Mouse (Mus musculus): ENCODE data around the gene Atp1a1. TPM values are rescaled to one million over a fixed set of nuclear protein-coding genes. Genes with fewer than 3 reads are reported as not detected.

Gene Atp1a1
- polyA plus RNA-seq, 1 experiment from 2014 or later = 132 TPM

DNA sequence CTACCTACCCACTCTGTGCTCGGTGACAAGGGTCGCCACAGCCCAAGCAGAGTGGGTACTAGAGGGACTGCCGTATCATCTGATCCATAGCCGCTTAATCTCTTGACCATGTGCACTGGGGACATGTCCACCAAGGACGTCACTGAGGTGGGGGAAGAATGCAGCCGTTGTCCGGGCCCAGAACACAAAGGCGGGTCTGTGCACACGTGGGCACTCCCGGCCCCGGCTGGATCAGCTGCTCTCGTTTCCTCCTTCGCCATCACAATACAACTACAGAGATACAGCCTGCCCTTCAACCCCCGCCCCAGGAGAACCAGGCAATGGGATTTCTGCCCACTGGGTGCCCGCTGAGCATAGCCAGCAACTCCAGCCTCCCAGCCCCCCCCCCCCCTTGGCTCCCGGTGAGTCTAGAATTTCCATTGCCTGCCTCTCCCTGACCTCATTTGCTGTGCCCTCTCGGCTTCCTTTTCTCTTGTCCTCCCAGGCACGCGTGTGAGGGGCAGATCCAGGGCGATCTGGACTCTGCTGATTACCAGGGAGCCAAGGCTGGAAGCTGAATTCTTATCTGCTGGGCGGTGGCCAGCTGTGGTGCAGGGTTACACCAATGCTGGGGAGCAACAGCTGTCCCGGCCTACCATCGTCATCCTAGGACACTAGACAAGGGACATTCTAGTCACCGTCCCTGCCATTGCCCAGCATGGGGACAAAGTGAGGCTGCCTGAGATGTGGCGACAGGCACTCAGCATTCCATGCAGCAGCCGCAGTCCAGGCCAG, 52.8 kb downstream of the Atp1a1 start:
- DNase-seq (ENCODE audit: low spot score) = peak; percentile 70
- 64% methylated on average over 24 of the region's 26 CpGs for WGBS

GRCm38 (mm10) chr3:101549749-101550148, 54.7 kb downstream of the Atp1a1 start:
- TF ChIP-seq CTCF (IDR thresholded peaks at IDR 0.05; ENCODE audit: low read depth) (no peak), EP300 (optimal IDR thresholded peaks at IDR 0.05) (no peak)
- 72% methylated on average over 5 of the region's 5 CpGs for WGBS
- Histone ChIP-seq H3K27me3 (ENCODE audit: control insufficient read depth, insufficient read depth, low read length) (no peaks in the 10 kb centered on the region), H3K9me3 (ENCODE audit: control insufficient read depth, low read length) (no peaks in the 10 kb centered on the region), H3K27ac (replicated peaks) (no peak overlapping the region), H3K36me3 (ENCODE audit: control insufficient read depth, insufficient read depth, low read length) (no peaks in the 10 kb centered on the region), H3K4me1 (replicated peaks; ENCODE audit: control insufficient read depth, insufficient read depth) (no peaks in the 10 kb centered on the region), H3K9ac (ENCODE audit: low read length) (no peak overlapping the region), H3K4me2 (replicated peaks; ENCODE audit: low read depth) (no peak overlapping the region), H3K4me3 (ENCODE audit: low read depth, low read length) (no peak overlapping the region)
- ATAC-seq (ENCODE audit: low FRiP score, low TSS enrichment) (no peak), DNase-seq (ENCODE audit: low spot score) (no peak)

More for the DNA sequence above, 52.8 kb downstream of the Atp1a1 start:
- peak; percentile 77 for ATAC-seq (ENCODE audit: low FRiP score, low TSS enrichment)
- H3K9ac ChIP-seq (ENCODE audit: low read length) = no peak overlapping the region
- no peaks in the 10 kb centered on the region for H3K9me3 ChIP-seq (ENCODE audit: control insufficient read depth, low read length)
- H3K36me3 ChIP-seq (ENCODE audit: control insufficient read depth, insufficient read depth, low read length) = no peaks in the 10 kb centered on the region
- no peak for TF ChIP-seq EP300 (optimal IDR thresholded peaks at IDR 0.05)
- no peak for TF ChIP-seq CTCF (IDR thresholded peaks at IDR 0.05; ENCODE audit: low read depth)
- H3K4me2 ChIP-seq (replicated peaks; ENCODE audit: low read depth) = no peak overlapping the region
- H3K4me1 ChIP-seq (replicated peaks; ENCODE audit: control insufficient read depth, insufficient read depth) = no peaks in the 10 kb centered on the region
- no peak overlapping the region for H3K4me3 ChIP-seq (ENCODE audit: low read depth, low read length)
- no peaks in the 10 kb centered on the region for H3K27me3 ChIP-seq (ENCODE audit: control insufficient read depth, insufficient read depth, low read length)
- H3K27ac ChIP-seq (replicated peaks) = no peak overlapping the region

DNA sequence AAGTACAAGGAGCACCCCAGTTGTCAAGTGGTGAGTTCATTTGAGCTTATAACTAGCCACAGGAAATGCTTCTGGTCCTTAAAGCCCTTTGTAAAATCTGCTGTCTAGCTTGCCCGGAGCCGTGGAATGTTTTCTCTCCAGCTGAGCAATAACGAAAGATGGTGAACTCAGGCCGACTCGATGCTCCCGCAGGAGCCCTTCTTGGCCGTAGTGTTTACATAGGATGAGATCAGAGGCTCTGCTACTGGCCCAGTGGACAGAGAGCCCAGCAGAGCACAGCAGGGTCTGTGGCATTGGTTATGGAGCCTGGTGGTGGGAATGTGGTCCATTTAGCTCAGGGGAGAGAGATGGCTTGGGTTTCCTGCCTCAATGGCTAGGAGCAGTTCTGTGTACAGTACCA, 60.4 kb downstream of the Atp1a1 start:
- Histone ChIP-seq H3K9ac (ENCODE audit: low read length) (no peak overlapping the region), H3K4me3 (ENCODE audit: low read depth, low read length) (no peak overlapping the region), H3K27ac (replicated peaks) (no peak overlapping the region), H3K4me1 (replicated peaks; ENCODE audit: control insufficient read depth, insufficient read depth) (no peaks in the 10 kb centered on the region), H3K36me3 (ENCODE audit: control insufficient read depth, insufficient read depth, low read length) (no peaks in the 10 kb centered on the region), H3K27me3 (ENCODE audit: control insufficient read depth, insufficient read depth, low read length) (no peaks in the 10 kb centered on the region), H3K4me2 (replicated peaks; ENCODE audit: low read depth) (no peak overlapping the region), H3K9me3 (ENCODE audit: control insufficient read depth, low read length) (no peaks in the 10 kb centered on the region)
- no peak for DNase-seq (ENCODE audit: low spot score)
- 13% methylated on average over 7 of the region's 7 CpGs for WGBS
- peak; percentile 48; the same call in 1 of the 2 replicates for ATAC-seq (ENCODE audit: low FRiP score, low TSS enrichment)
- TF ChIP-seq CTCF (IDR thresholded peaks at IDR 0.05; ENCODE audit: low read depth) = no peak; the same call in 1 of the 2 replicates
- no peak for TF ChIP-seq EP300 (optimal IDR thresholded peaks at IDR 0.05)

DNA sequence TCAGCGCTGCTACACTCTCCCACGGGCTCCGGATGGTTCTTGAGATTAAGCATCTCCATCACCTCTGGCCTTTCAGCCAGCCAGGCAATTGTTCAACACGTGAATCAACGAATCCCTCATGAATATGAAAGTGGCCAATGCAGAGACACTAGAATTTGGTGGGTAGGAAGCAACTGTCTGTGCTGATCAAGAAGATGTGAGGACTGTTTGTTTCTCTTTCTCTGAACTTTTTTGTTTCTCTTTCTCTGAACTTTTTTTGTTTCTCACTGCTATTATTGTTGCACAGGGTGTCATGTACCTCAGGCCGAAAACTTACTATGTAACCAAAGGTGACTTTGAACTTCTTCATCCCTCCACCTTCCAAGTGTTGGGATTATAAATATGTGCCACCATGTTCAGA, 62.9 kb downstream of the Atp1a1 start:
- Histone ChIP-seq H3K36me3 (ENCODE audit: control insufficient read depth, insufficient read depth, low read length) (no peaks in the 10 kb centered on the region), H3K4me2 (replicated peaks; ENCODE audit: low read depth) (no peak overlapping the region), H3K9me3 (ENCODE audit: control insufficient read depth, low read length) (no peaks in the 10 kb centered on the region), H3K27ac (replicated peaks) (no peak overlapping the region), H3K4me1 (replicated peaks; ENCODE audit: control insufficient read depth, insufficient read depth) (no peaks in the 10 kb centered on the region), H3K4me3 (ENCODE audit: low read depth, low read length) (no peak overlapping the region), H3K27me3 (ENCODE audit: control insufficient read depth, insufficient read depth, low read length) (no peaks in the 10 kb centered on the region), H3K9ac (ENCODE audit: low read length) (no peak overlapping the region)
- DNase-seq (ENCODE audit: low spot score) = no peak
- WGBS = 72% methylated on average over 6 of the region's 6 CpGs
- ATAC-seq (ENCODE audit: low FRiP score, low TSS enrichment) = no peak
- TF ChIP-seq EP300 (optimal IDR thresholded peaks at IDR 0.05) (no peak), CTCF (IDR thresholded peaks at IDR 0.05; ENCODE audit: low read depth) (no peak)

DNA sequence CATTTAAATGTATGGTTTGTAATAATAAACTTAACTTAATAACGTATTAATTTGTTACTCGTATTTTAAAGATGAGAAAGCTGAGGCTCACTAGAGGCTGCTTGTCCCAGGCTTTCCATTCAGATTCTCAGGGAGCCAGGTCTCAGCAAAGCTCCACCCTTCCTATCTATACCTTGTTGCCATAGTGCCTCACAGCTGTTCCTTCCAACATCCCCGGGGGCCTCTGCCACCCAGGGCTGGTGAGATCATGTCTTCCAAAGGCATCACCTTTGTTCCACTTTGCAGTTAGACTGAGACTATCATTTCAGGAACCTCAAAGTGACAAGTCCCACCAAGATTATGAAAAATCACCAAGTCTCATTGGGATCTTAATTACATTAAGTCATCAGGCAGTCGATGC, 63.9 kb downstream of the Atp1a1 start:
- DNase-seq (ENCODE audit: low spot score) = no peak
- no peaks in the 10 kb centered on the region for H3K36me3 ChIP-seq (ENCODE audit: control insufficient read depth, insufficient read depth, low read length)
- 75% methylated on average over 4 of the region's 4 CpGs for WGBS
- ATAC-seq (ENCODE audit: low FRiP score, low TSS enrichment) = no peak
- H3K4me2 ChIP-seq (replicated peaks; ENCODE audit: low read depth) = no peak overlapping the region
- H3K4me1 ChIP-seq (replicated peaks; ENCODE audit: control insufficient read depth, insufficient read depth) = no peaks in the 10 kb centered on the region
- H3K9me3 ChIP-seq (ENCODE audit: control insufficient read depth, low read length) = no peaks in the 10 kb centered on the region
- no peak for TF ChIP-seq CTCF (IDR thresholded peaks at IDR 0.05; ENCODE audit: low read depth)
- no peak for TF ChIP-seq EP300 (optimal IDR thresholded peaks at IDR 0.05)
- H3K9ac ChIP-seq (ENCODE audit: low read length) = no peak overlapping the region
- no peak overlapping the region for H3K4me3 ChIP-seq (ENCODE audit: low read depth, low read length)
- H3K27ac ChIP-seq (replicated peaks) = no peak overlapping the region
- no peaks in the 10 kb centered on the region for H3K27me3 ChIP-seq (ENCODE audit: control insufficient read depth, insufficient read depth, low read length)

GRCm38 (mm10) chr3:101536322-101536721, 68.2 kb downstream of the Atp1a1 start:
- H3K36me3 ChIP-seq (ENCODE audit: control insufficient read depth, insufficient read depth, low read length) = no peaks in the 10 kb centered on the region
- H3K9ac ChIP-seq (ENCODE audit: low read length) = no peak overlapping the region
- H3K27ac ChIP-seq (replicated peaks) = no peak overlapping the region
- no peaks in the 10 kb centered on the region for H3K27me3 ChIP-seq (ENCODE audit: control insufficient read depth, insufficient read depth, low read length)
- TF ChIP-seq EP300 (optimal IDR thresholded peaks at IDR 0.05) = no peak
- TF ChIP-seq CTCF (IDR thresholded peaks at IDR 0.05; ENCODE audit: low read depth) = no peak
- no peaks in the 10 kb centered on the region for H3K4me1 ChIP-seq (replicated peaks; ENCODE audit: control insufficient read depth, insufficient read depth)
- 83% methylated on average over 7 of the region's 7 CpGs for WGBS
- H3K4me3 ChIP-seq (ENCODE audit: low read depth, low read length) = no peak overlapping the region
- ATAC-seq (ENCODE audit: low FRiP score, low TSS enrichment) (no peak), DNase-seq (ENCODE audit: low spot score) (no peak)
- no peak overlapping the region for H3K4me2 ChIP-seq (replicated peaks; ENCODE audit: low read depth)
- no peaks in the 10 kb centered on the region for H3K9me3 ChIP-seq (ENCODE audit: control insufficient read depth, low read length)
